Mouse (Mus musculus): ENCODE data around the gene Cyp2c29.
"Not testable (repeated sequence)": the region's sequence is repeated elsewhere in the genome, so short reads cannot be mapped to it uniquely, and the experiment has no call there.

Cyp2c29 gene

DNA sequence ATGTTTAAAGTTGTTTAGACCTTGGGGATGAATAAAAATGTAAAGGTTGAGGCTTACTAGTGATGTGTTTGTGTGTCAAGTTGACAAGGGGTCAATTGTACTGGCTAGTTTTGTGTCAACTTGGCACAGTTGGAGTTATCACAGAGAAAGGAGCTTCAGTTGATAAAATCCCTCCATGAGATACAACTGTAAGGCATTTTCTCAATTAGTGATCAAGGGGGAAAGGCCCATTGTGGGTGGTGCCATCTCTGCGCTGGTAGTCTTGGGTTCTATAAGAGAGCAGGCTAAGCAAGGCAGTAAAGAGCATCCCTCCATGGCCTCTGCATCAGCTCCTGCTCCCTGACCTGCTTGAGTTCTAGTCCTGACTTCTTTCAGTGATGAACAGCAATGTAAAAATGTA is at the start of gene Cyp2c29:
TSS of gene Cyp2c29 (plus strand) at position 301 of the 400 bp plus-strand sequence.
- DNase-seq (ENCODE audit: low read depth, low spot score) = not testable (repeated sequence)

DNA sequence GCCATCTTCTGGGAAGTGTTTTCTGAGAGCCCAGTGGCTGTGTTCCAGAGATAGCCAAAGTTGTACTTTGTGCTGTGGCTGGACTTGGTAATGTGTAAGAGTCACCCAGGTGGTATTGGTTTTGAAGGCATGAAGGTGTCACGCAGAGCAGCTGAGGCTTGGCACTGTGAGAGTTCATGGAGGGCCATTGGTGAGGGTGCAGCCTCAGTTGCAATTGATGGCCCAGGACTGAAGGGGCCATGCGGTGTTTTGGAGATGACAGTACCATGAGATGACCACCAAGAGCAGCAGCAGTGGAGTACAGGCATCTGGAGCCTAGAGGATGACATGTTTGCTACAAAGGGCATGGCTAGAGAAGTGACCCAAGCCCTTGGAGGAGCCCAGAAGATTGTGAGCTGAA is 2.2 kb upstream of the Cyp2c29 start:
- not testable (repeated sequence) for DNase-seq (ENCODE audit: low read depth, low spot score)

DNA sequence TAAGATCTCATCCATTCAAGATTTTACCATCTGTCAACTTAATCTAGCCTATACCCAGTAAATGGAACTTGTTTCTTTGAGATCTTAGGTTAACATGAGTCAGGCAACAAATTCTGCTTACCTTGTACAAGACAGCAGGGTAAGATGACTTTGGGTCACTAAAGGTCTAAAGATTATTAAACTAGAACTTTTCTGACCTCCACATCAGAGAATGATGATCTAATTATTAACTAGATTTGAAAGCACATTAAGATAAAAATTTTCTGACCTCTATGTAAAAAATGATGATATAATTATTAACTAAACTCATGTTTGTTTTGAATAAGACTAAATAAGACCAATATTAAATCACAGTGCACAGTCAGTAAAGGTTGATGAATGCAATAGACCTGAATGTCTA is 13.6 kb downstream of the Cyp2c29 start:
- DNase-seq (ENCODE audit: low read depth, low spot score) = no peak

DNA sequence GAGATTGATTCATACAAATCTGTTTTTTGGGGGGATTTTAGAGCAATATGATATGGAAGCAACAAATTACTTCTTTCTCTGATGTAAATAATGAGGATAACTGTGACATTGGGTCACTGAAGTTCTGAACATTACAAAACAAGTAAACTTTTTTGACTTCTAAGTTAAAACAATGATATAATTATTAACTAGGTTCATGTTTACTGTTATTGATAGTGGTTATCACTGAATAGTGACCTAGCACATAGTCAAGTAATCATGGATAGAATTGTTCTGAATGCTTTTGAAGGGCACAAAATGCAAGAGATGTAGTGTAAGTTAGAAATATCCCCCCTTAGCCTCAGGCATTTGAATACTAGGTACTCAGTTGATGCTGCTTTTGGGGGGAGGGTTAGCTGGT is 16.4 kb downstream of the Cyp2c29 start:
- no peak for DNase-seq (ENCODE audit: low read depth, low spot score)

DNA sequence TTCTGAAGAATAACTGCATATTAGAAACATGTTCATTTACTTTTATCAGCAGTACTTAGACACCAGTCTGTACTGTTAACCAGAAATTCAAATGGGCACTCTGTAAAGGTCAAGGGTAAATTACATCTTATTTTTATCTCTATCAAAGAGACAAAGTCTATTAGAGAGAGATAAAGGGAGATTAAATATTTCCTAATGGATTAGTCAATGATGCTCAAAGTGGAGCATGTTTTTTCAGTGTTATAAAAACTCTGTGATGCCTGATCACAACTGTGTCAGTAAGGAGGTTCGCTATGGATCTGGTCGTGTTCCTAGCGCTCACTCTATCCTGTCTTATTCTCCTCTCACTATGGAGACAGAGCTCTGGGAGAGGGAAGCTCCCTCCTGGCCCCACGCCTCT is 17.6 kb downstream of the Cyp2c29 start:
- no peak for DNase-seq (ENCODE audit: low read depth, low spot score)

DNA sequence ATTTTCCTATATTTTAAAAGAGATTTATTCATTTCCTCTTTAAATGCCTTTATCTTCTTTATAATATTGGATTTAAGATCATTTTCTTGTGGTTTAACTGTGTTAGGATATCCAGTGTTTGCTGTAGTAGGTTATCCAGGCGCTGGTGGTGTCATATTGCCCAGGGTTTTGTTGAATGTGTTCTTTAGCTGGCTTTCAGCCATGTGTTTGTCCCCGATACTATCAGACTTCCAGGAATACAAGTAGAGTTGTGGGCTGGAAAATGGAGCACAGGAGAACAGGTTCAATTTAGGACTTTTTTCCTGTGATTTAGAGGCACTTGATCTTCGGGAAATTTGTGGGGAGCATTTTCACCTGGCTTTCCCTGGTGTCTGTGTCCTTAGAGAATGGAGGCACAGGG is 19.8 kb downstream of the Cyp2c29 start:
- DNase-seq (ENCODE audit: low read depth, low spot score) = no peak

Data from brain, embryonic 18.5 days (tissue).